Mouse (Mus musculus) spleen, postnatal 36 days (tissue): Measurements from ENCODE around the gene Gm21953.
"Not testable (repeated sequence)": the region's sequence is repeated elsewhere in the genome, so short reads cannot be mapped to it uniquely, and the experiment has no call there.

Source experiments
- DNase-seq, 2 experiments: peaks; one replicate each; pipeline ENCODE4 v3.0.0; 2022; ENCODE audit warnings: low spot score in 2 of 2, mixed read lengths in 1 of 2

The Gm21953 gene

GRCm38 (mm10) chr4:42293967-42294366 is at the start of gene Gm21953:
Gm21953 (plus strand) TSS chr4:42294267.
- not testable (repeated sequence) for DNase-seq

- DNase-seq, result not testable (repeated sequence)
Measured at GRCm38 (mm10) chr4:42255467-42255866, 38.6 kb upstream of the Gm21953 start, which contains the start of gene Ccl21b. Ccl21b (plus strand) TSS chr4:42255767.

GRCm38 (mm10) chr4:42318034-42318433 is 24.0 kb downstream of the Gm21953 start, which contains the start of gene Fam205a3:
Fam205a3 (plus strand) TSS chr4:42318334.
- not testable (repeated sequence) for DNase-seq
